Mouse (Mus musculus): Measurements from ENCODE around the gene Chrnb4. TPM values are rescaled to one million over a fixed set of nuclear protein-coding genes. Genes with fewer than 3 reads are reported as not detected.

Gene Chrnb4
- polyA plus RNA-seq (2016; fragmentation: Nextera tagmentation; extraction: Ambion mirVana): 0.28 and 0.59 TPM in 2 replicates

- Histone ChIP-seq H3K4me1 (peaks cover 24% of the 10 kb centered on the region), H3K9me3 (no peaks in the 10 kb centered on the region), H3K27me3 (ENCODE audit: insufficient read depth, poor library complexity, severe bottlenecking) (peaks cover 20% of the 10 kb centered on the region; the same call in 1 of the 2 replicates), H3K27ac (peak within 1 kb of the TSS; percentile 69), H3K36me3 (no peaks in the 10 kb centered on the region), H3K4me3 (peak within 1 kb of the TSS; percentile 71)
- WGBS: under 1% methylated on average over 23 of the region's 23 CpGs
- no peak for DNase-seq (ENCODE audit: low spot score)
These were observed at the start of gene Chrnb4 for GRCm38 (mm10) chr9:55048211-55048880. Chrnb4 (minus strand) TSS chr9:55048779.

- Histone ChIP-seq H3K27me3 (ENCODE audit: insufficient read depth, poor library complexity, severe bottlenecking) (no peaks in the 10 kb centered on the region), H3K4me1 (no peaks in the 10 kb centered on the region), H3K9me3 (no peaks in the 10 kb centered on the region), H3K4me3 (no peak overlapping the region), H3K36me3 (no peaks in the 10 kb centered on the region), H3K27ac (no peak overlapping the region)
- WGBS: 88% methylated on average over 4 of the region's 4 CpGs
- no peak for DNase-seq (ENCODE audit: low spot score)
These were observed 48.3 kb upstream of the Chrnb4 start for GRCm38 (mm10) chr9:55096870-55097269.

GRCm38 (mm10) chr9:55096033-55096432 is 47.5 kb upstream of the Chrnb4 start:
- Histone ChIP-seq H3K27me3 (ENCODE audit: insufficient read depth, poor library complexity, severe bottlenecking) (no peaks in the 10 kb centered on the region), H3K27ac (no peak overlapping the region), H3K36me3 (no peaks in the 10 kb centered on the region), H3K4me3 (no peak overlapping the region), H3K4me1 (no peaks in the 10 kb centered on the region), H3K9me3 (no peaks in the 10 kb centered on the region)
- WGBS: 50% methylated on average over 3 of the region's 3 CpGs
- DNase-seq (ENCODE audit: low spot score): no peak

- DNase-seq (ENCODE audit: low spot score): no peak
- H3K4me3 ChIP-seq: no peak overlapping the region
- 55% methylated on average over 5 of the region's 5 CpGs for WGBS
- no peaks in the 10 kb centered on the region for H3K27me3 ChIP-seq (ENCODE audit: insufficient read depth, poor library complexity, severe bottlenecking)
- H3K4me1 ChIP-seq: no peaks in the 10 kb centered on the region
- no peaks in the 10 kb centered on the region for H3K9me3 ChIP-seq
- no peak overlapping the region for H3K27ac ChIP-seq
- no peaks in the 10 kb centered on the region for H3K36me3 ChIP-seq
These were observed 41.6 kb upstream of the Chrnb4 start for GRCm38 (mm10) chr9:55090141-55090540.

- H3K27me3 ChIP-seq (ENCODE audit: insufficient read depth, poor library complexity, severe bottlenecking): no peaks in the 10 kb centered on the region
- H3K9me3 ChIP-seq: no peaks in the 10 kb centered on the region
- WGBS: 79% methylated on average over 2 of the region's 2 CpGs
- no peak overlapping the region for H3K4me3 ChIP-seq
- H3K36me3 ChIP-seq: no peaks in the 10 kb centered on the region
- no peak for DNase-seq (ENCODE audit: low spot score)
- no peaks in the 10 kb centered on the region for H3K4me1 ChIP-seq
- H3K27ac ChIP-seq: no peak overlapping the region
These were observed 40.6 kb upstream of the Chrnb4 start for GRCm38 (mm10) chr9:55089226-55089625.

- Histone ChIP-seq H3K4me1 (peaks cover 9% of the 10 kb centered on the region), H3K27me3 (ENCODE audit: insufficient read depth, poor library complexity, severe bottlenecking) (no peaks in the 10 kb centered on the region), H3K27ac (no peak overlapping the region), H3K9me3 (no peaks in the 10 kb centered on the region), H3K36me3 (no peaks in the 10 kb centered on the region), H3K4me3 (no peak overlapping the region)
- DNase-seq (ENCODE audit: low spot score): no peak
- 23% methylated on average over 7 of the region's 7 CpGs for WGBS
These were observed 34.8 kb upstream of the Chrnb4 start for GRCm38 (mm10) chr9:55083154-55083913.

GRCm38 (mm10) chr9:55067965-55068265 is 19.3 kb upstream of the Chrnb4 start:
- Histone ChIP-seq H3K27ac (peak overlapping the region; percentile 73), H3K36me3 (no peaks in the 10 kb centered on the region), H3K4me3 (peak overlapping the region; percentile 27; the same call in 1 of the 2 replicates), H3K9me3 (no peaks in the 10 kb centered on the region), H3K4me1 (peaks cover 31% of the 10 kb centered on the region), H3K27me3 (ENCODE audit: insufficient read depth, poor library complexity, severe bottlenecking) (no peaks in the 10 kb centered on the region)
- 11% methylated on average over 5 of the region's 5 CpGs for WGBS
- DNase-seq (ENCODE audit: low spot score): peak; percentile 78

- Histone ChIP-seq H3K27ac (peak overlapping the region; percentile 73), H3K27me3 (ENCODE audit: insufficient read depth, poor library complexity, severe bottlenecking) (no peaks in the 10 kb centered on the region), H3K36me3 (no peaks in the 10 kb centered on the region), H3K4me1 (peaks cover 31% of the 10 kb centered on the region), H3K4me3 (0 out of 2 replicates have a peak overlapping the region, but pooled peaks have one; percentile 27), H3K9me3 (no peaks in the 10 kb centered on the region)
- DNase-seq (ENCODE audit: low spot score): no peak
- 19% methylated on average over 8 of the region's 8 CpGs for WGBS
These were observed 18.8 kb upstream of the Chrnb4 start for GRCm38 (mm10) chr9:55067260-55067964.

GRCm38 (mm10) chr9:55065241-55065640 is 16.7 kb upstream of the Chrnb4 start:
- no peak for DNase-seq (ENCODE audit: low spot score)
- 86% methylated on average over 9 of the region's 9 CpGs for WGBS
- Histone ChIP-seq H3K36me3 (no peaks in the 10 kb centered on the region), H3K27ac (no peak overlapping the region), H3K4me1 (peaks cover 31% of the 10 kb centered on the region), H3K27me3 (ENCODE audit: insufficient read depth, poor library complexity, severe bottlenecking) (0 out of 2 replicates have a peak, but pooled peaks cover 5% of the 10 kb centered on the region), H3K9me3 (no peaks in the 10 kb centered on the region), H3K4me3 (no peak overlapping the region)

- WGBS: 88% methylated on average over 4 of the region's 4 CpGs
- no peaks in the 10 kb centered on the region for H3K9me3 ChIP-seq
- no peak overlapping the region for H3K27ac ChIP-seq
- DNase-seq (ENCODE audit: low spot score): no peak
- no peaks in the 10 kb centered on the region for H3K36me3 ChIP-seq
- H3K4me1 ChIP-seq: no peaks in the 10 kb centered on the region
- H3K4me3 ChIP-seq: no peak overlapping the region
- 0 out of 2 replicates have a peak, but pooled peaks cover 5% of the 10 kb centered on the region for H3K27me3 ChIP-seq (ENCODE audit: insufficient read depth, poor library complexity, severe bottlenecking)
These were observed 9.5 kb upstream of the Chrnb4 start for GRCm38 (mm10) chr9:55058067-55058466.

- H3K9me3 ChIP-seq: no peaks in the 10 kb centered on the region
- WGBS: 77% methylated on average over 2 of the region's 2 CpGs
- DNase-seq (ENCODE audit: low spot score): no peak
- no peaks in the 10 kb centered on the region for H3K27me3 ChIP-seq (ENCODE audit: insufficient read depth, poor library complexity, severe bottlenecking)
- no peak overlapping the region for H3K27ac ChIP-seq
- H3K4me3 ChIP-seq: no peak overlapping the region
- H3K36me3 ChIP-seq: no peaks in the 10 kb centered on the region
- H3K4me1 ChIP-seq: no peaks in the 10 kb centered on the region
These were observed 6.9 kb upstream of the Chrnb4 start for GRCm38 (mm10) chr9:55055386-55055930.

- Histone ChIP-seq H3K4me3 (no peak overlapping the region), H3K27ac (no peak overlapping the region), H3K9me3 (no peaks in the 10 kb centered on the region), H3K4me1 (peaks cover 24% of the 10 kb centered on the region), H3K27me3 (ENCODE audit: insufficient read depth, poor library complexity, severe bottlenecking) (peaks cover 25% of the 10 kb centered on the region), H3K36me3 (no peaks in the 10 kb centered on the region)
- no peak for DNase-seq (ENCODE audit: low spot score)
- 2% methylated on average over 3 of the region's 3 CpGs for WGBS
These were observed 1.8 kb downstream of the Chrnb4 start for GRCm38 (mm10) chr9:55046764-55047163.

GRCm38 (mm10) chr9:55045001-55045400 is 3.6 kb downstream of the Chrnb4 start:
- WGBS: 83% methylated on average over 2 of the region's 2 CpGs
- Histone ChIP-seq H3K9me3 (no peaks in the 10 kb centered on the region), H3K4me3 (no peak overlapping the region), H3K4me1 (peaks cover 24% of the 10 kb centered on the region), H3K27ac (no peak overlapping the region), H3K27me3 (ENCODE audit: insufficient read depth, poor library complexity, severe bottlenecking) (peaks cover 35% of the 10 kb centered on the region), H3K36me3 (no peaks in the 10 kb centered on the region)
- DNase-seq (ENCODE audit: low spot score): no peak

Measured in heart, embryonic 10.5 days (tissue).